Mouse (Mus musculus) spleen, postnatal 36 days (tissue): ENCODE results near the gene Mpp6.

Experiments used
- DNase-seq, 2 experiments: peaks; one replicate each; pipeline ENCODE4 v3.0.0; 2022; ENCODE audit warnings: low spot score in 2 of 2, mixed read lengths in 1 of 2

Mpp6 gene

DNA sequence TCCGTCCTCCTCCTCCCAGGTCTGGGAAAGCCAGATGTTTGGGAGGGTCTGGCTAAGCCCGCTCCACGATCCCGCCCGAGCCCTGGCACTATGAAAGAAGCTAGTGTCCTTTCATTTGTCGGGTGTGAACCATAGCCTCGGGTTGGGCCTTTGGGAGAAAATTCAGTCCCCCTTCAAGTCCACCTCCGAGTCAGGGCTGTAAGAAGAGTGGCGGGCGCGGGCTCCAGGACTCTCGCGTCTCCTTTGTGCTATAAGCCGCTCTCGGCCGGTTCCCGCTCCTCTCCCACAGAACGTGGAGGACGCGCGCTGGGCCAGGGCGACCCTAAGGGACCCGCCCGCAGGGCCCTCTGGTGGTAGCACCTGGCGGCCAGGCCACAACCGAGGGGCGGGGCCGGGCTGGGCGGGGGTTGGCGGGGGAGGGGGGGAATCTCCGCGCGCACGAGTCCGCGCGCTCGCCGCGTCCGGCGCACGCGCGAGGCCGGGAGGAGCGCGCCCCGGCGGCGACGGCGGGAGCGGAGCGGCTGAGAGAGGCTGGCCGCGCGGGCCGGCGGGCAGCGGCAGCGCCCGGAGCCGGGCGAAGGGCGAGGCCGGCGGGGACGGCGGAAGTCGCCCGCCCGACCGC lies at the start of gene Mpp6:
Mpp6 (plus strand) TSS at position 485 of the 622 bp plus-strand sequence.
- peak; percentile 74 to 79 for DNase-seq

DNA sequence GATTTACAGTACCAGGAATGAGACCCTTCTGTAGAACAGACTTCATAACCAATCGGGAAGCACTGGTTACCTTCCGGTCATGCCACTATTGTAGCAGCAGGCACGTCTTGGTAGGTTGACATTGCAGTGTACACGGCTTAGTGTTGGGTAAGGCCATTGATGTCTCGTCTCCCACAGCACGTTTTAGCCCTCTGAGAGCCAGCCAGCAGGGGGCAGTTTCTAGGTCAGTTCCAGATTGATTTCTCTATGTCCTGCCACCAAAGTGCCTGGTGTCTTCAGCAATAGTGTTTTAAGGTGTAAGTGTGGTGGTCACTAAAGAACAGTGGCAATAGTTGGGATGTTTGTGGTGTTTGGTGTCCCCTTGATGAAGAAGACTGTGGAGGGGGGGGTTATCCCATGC lies 43.9 kb upstream of the Mpp6 start:
- no peak for DNase-seq

DNA sequence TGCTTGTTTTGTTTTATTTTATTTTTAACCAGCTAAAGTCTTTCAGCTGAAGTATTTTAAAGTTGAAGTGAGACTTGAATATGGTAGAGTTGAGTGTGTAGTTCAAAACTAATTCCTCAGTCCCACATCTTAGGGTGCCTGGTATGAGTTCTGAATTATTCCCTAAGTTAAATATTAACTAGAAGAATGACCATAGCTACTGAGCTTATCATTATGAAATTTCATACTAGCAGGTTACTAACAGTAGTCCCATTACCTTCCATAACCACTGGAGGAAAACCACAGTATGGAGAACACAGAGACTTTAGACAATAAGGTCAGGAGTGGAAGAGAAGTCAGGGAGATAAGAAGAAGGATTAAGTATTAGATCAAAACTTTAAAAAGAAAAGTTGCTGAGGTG lies 41.6 kb upstream of the Mpp6 start:
- DNase-seq: no peak

DNA sequence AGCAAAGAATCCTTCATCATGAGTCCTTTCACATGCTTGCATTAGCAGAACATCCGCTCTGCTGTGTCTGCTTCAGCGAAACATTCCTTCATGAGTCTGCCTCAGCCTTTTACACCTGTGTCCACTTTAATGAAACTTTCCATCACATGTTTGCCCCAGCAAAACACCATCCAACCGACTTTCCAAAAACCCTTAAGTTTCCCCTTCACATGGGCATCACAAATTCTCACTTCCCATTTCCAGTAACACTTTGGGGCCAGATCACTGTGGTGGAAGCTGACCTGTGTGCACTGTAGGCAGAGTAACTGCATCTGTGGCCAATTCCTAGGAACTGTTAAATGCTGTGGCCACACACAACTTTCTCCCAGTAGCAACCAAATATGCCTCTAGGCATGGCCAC lies 34.8 kb upstream of the Mpp6 start:
- DNase-seq: no peak

DNA sequence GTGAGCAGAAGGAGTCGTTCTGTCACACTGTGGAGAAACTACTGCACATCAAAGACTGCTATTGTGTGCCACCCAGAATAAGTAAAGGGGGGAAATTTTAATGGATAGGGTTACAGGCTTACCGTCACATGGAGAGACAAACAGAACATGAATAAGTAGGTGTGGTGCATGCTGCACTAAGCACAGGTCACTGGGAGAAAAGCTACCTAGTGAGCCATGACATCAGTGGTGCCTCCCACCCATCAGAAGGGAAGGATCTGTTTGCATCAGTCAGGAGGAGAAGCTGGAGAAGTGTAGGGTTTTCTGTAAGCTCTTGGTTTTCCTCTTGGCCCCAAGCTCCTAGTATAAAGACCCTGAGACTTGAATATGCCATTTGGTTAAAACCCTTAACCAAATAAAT lies 33.6 kb upstream of the Mpp6 start:
- DNase-seq: no peak

DNA sequence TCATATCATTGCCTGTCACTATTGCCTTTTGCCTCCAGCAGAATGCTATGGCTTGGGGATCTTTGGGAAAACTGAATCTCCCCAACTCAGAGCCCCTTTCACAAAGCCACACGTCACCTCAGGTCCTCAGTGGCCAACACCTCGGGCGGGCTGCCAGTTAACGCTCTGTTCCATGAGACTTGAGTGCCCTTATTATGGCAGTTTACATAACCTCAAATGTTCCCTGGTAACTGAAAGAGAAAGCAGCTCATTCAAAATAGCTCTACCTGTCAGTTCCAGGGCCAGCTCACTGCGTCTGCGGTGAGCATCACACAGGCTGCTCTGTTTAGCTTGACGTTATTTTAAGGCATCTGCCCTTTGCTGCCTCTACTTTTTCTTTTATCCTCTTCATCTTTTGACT lies 29.6 kb upstream of the Mpp6 start:
- no peak for DNase-seq

DNA sequence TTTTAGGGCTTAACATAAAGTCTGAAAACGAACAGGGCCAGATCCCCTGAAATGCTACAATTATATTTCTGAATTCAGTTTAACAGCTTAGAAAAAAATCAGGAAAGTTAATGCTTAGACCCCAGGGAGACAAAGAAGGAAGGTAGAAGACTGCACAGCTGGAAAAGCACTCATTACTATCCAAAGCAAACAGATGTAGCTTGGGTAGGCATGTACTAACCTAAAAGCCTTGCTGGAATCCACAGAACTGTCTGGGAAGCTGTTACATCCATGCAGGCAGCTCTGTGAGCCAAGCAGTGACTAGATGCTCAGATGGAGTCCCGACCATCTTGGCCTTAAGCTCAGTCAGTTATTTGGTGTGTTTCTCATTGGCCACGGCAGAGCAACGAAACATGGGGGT lies 24.8 kb upstream of the Mpp6 start:
- no peak for DNase-seq

DNA sequence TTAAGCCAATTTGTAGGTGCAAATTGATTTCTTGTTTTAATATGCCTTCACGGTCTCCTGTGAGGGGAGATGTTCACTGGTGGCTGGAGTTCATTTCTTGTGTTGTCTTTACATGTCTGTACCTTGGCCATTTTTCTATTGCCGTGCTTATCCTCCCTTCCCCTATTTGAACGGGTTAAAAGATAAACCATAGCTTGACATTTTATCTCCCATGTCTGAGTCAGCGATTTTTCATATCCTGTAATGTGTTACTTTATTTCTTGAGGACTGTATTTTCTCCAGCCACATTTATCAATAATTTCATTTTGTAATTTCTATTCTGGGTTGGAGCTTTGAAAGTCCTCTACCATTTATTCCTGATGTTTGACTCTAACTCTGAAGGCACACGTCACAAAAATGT lies 20.7 kb upstream of the Mpp6 start:
- DNase-seq: no peak

DNA sequence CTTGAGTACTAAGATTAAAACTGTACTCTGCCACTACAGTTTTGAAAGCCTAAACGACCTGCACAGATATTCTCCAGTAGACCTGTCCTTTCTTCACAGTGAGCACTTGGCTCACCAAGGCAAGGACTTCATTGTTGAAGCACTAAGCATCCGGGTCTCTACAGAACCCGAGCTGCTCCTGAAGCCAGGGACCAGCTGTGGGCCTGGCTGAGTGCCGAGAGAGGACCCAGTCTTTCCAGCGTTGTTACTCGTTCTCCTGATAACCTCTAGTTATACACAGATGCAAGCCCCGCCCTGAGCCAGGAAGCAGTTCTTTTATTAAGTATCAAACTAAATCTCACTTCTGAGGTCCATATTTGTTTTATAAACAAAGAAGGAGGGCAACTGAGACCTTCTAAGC lies 19.8 kb upstream of the Mpp6 start:
- DNase-seq: no peak

DNA sequence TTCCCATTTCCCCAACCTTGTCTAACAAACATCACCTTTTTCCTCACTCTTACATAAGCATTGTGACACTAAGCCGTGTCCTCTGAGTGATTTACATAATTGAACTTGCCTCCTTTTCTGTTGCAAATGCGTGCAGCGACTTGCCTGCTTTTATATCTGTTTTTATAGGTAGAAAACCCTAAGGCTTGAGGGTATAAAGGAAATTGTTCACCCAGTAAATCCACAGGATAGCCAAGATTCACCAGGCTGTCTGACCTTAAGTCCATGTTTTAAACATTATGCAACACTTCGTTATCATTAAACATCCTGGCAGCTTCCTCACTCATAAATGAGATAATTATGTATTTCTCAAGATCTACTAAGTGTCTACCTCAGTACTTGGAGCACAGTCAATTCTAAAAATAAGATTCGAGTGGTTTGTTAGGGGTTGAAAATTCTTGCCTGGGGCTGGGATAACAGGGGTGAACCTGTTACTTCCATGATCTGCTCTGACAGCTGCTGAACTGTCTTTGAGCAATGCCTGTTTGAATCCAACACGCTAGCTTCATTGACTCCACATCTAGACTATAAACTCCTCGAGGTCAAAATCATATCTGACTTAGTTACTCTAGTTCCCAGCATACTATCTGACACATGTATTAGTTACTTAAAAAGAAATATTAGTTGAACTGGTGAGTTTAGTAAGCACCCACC lies 18.4 kb upstream of the Mpp6 start:
- DNase-seq: no peak

DNA sequence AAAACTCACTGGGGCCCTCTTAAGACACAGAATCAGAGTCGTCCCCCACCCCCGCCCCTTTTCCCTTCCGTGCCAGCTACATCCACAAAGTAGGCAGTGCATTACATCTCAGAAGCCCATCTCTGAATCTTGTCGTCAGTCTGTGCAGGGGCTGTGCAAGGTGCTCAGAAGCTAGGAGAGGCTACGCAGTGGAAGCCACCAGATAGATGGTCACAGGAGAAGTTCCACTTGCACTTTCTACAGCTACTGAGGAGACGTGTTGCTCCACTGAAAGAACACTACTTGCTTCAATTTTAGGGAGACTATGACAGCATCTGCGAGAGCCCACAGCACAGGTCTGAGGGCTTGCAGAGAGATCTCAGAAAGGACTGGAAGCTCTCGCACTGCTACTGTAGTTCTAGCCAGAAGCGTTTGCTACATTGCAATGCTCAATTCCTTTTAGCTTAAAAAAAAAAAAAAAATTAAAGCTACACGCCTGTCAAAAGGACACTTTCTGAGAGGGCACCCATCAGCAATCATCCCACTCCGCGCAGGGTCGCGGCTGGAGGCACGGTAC lies 762 bp upstream of the Mpp6 start:
- no peak for DNase-seq

DNA sequence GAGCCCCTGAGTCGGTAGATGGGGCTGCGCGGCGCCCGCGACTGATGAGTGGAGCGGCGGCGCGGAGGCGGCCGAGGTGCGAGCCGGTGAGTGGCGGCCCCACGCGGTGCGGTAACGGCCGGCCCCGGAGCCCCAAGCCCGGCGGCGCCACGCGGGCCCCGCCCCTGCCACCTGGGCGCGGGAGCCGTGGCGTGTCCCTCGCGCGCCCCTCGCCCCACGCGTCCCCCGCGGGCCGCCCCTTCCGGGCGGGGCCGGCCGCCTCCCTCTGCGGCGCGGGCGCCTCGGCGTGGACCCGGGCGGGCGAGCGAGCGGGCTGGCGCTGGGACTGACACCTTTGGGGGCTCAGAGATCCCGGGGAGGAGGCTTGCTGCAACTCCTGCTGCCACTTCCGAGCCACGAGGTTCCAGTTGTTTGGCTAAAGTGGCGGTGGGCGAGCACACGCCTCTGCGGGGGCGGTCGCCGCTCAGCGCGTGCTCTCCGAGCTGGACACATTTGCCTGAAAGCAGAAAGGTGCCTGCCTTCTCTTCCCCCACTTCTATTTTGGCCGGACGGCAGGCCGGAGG lies 419 bp downstream of the Mpp6 start:
- peak; percentile 29 to 41 for DNase-seq

DNA sequence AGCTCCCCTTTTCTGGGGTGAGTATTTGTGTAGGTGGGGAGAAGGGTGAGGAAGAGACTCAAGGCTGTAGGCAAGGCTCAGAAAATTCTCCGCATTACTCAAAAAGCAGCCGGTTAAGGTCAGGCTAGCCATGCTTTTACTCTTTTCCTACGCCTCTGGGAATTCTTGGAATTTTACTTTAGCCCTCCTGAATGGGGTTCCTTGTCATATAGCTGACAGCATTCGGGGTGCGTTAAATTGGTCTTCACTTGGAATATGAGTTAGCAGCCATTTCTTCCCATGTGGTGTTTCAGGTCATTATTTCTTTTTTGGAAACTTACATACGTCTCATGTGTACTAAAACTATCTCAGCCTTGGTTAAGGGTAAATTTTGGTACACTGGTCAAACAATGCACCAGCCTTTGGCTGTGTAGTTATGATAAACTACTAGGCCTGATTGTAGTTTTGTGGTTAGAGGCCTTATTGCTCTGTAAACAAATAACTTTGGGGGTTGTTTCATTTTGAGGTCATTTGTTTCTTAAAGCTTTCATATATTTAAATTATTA lies 1.1 kb downstream of the Mpp6 start:
- no peak for DNase-seq

DNA sequence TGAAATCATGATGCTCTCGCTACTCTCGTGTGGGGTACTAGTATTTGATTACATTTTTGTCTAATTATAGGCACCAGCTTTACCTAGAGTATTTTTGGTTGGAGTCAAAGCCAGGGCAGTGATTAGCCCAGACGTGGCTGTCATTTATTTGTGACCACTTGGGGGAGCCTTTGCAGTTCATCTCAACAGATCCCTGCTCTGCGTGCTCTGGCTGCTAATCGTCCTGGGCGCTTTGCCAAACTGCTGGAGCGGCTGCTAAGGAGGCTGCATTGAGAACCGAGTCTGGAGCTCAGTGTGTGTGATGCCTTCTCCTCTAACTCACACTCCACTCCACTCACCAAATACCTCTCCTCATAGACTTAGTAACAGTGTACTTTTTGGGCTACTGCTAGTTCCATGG lies 2.7 kb downstream of the Mpp6 start:
- peak; percentile 78 to 84 for DNase-seq

DNA sequence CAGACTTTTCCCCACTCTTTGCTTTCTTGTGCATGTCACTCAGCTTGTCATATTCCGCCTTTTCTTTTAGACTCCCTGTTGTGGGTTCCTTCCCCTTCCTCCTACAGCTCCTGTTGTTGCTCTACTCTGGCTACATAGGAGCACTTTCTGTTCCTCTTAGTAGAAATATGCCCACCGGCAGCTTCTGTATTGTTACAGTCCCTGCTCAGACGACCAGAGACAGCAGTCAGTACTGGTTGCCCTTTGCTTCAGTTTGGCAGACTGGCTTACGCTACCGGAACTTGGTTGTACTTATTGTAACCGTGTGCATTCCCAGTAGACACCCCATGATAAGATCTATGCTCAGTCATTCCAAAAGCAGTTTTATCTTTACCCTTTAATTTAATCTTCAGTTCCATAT lies 4.2 kb downstream of the Mpp6 start:
- DNase-seq: peak; percentile 60 to 68

DNA sequence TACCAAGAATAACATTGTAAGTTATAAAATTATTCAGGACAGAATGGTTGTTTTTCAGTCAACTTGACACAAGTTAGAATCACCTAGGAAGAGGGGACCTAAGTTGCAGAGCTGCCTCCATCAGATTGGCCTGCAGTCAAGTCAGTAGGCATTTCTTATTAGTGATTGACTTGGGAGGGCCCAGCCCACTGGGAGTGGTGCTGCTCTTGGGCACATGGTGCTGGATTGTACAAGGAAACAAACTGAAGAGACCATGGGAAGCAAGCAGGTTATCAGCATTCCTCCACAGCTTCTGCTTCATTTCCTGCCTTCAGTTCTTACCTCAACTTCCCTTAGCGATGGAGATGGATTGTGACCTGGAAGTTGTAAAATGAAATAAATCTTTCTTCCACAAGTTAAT lies 10.9 kb downstream of the Mpp6 start:
- no peak for DNase-seq

DNA sequence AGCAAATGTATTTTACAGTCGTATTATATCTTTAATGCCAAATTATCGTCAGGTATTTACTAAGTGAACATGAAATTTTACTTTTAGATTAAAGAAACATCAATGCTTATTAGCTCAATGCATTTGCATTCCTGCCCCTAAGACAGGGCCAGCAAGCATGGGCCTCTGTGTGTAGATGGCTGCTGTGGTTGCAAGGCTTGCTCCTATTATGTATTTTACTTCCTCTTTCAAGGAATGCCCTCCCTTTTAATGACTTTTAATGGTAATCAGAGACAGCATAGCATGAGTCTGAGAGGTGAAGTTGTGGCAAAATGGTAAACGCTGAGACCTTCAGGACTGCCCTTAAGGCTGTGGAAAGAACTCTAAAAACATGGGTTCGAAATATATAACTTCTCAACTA lies 12.8 kb downstream of the Mpp6 start:
- DNase-seq: no peak

DNA sequence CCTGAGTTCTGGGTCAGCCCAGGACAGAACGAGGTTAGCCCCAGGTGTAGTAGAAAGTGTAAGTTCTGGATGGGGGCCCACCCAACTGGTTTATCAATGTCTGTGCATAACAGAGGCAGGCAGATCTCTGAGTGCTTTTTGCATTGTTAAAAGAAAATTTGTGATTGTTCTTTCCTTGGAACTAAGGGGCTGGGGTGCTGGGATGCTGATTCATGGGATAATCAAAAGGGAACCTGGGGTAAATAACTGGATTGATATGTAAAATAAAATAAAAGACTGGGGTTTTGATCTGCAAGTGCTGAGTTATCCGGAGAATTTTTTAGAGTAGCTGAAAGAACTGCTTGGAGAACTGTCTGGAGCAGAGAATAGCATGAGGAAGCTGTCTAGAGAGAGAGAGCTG lies 14.2 kb downstream of the Mpp6 start:
- DNase-seq: no peak

DNA sequence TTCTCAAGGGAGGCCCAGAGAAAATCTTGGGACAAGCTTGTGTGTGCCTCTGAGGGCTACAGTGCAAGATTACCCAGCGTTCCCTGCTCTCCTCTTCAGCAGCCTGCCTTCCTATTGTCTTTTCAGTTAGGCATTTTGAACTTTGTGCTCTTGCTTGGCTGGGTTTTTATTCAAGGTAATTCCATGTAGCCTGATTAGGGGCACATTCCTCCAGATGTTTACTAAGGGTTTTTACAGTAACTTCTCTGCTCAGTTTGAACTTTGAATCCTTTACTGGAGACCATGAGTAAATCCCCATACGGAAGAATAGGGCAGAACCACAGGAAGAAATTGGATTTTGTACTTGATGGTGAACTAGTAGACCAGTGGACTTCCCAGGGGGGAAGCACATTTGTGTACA lies 16.3 kb downstream of the Mpp6 start:
- no peak for DNase-seq

DNA sequence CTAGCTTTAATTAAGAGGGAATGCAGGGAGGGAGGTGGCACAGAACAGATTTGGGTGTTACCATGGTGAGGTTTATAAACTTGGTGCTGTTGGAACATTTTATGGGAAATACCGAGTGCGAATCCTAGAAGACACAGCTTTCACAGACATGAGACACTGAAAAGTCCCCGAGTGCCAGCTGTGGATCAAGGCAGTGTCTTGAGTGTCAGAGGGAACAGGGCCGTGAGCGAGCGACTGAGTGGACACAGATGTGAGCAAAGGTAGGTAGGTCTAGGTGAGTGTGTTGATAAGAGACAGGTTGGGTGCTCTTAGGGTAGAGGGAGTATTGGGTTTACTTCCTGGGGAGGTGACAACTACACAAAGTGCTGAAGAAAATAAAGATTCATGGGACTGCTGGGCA lies 17.5 kb downstream of the Mpp6 start:
- no peak for DNase-seq

DNA sequence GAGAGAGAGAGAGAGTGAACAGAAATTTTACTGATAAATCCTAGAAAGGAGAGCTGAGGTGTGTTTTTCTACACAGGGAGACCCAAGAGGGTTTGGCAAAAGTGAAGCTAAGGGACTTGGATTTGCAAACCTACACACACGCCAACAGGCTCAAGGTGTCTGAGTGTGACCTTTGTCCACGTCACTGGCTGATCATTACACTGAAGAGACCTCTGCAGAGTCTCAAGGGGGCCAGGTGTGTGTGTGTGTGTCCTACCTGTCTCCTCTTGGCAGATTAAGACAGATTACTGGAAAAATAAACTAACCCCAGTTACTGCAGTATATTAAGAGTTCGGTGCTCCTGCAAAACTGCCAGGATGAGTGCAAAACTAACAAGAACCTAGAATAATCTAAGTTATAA lies 27.6 kb downstream of the Mpp6 start:
- DNase-seq: no peak

DNA sequence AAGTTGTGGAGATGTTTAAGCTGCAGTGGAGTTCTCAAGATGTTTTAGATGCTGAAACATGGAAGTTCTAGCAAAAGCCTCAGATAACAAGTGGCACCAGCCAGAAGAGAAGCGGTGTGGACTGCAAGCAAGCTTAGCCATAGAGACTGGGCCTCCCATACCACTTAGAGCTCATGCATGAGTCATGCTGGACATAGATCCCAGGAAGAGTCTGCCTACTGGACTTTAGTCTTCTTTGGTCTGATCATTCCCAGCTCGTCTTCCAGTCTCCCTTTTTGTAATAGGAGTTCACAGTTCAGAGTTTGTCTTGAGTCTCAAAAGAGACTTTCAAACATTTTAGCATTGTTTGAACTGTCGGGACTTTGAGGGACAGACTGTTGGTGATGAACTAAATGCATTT lies 29.5 kb downstream of the Mpp6 start:
- no peak for DNase-seq

DNA sequence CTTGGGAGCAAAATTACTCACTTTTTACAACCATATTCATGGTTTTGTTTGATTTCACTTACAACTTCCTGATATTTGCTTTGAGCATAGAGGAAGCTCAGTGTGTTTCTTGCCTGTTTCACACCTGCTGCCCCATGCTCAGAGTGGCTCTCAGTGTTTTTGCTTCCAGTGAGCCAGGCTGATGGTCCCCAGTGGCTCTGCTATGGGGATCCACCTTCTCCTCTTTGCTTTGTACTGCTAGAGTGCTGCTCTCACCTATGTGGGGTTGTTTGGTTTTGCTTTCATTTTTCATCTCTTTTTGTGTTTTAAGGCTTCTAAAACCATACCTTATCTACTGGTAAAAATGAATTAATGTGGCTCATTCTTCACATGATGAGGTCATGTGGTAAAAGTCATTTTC lies 36.1 kb downstream of the Mpp6 start:
- DNase-seq: peak; percentile 34 to 38
